Mouse (Mus musculus) lung, embryonic 16.5 days (tissue): ENCODE measurements around the gene Phlpp1. TPM values are rescaled to one million over a fixed set of nuclear protein-coding genes. Genes with fewer than 3 reads are reported as not detected.

Experiments
- ATAC-seq: fragments of 200-750 bp; cut with Nextera tagmentation; 2 replicates; pipeline ENCODE4 v1.8.0; 2017; ENCODE audit warnings: low read depth, mild to moderate bottlenecking, moderate library complexity
- H3K27ac ChIP-seq: fragments of 300-500 bp; sonication (generic); 2 replicates; pipeline ENCODE4 v1.5.1; 2014; ENCODE audit warnings: mild to moderate bottlenecking, control low read depth, low read length
- H3K27me3 ChIP-seq: fragments of 300-500 bp; sonication (generic); 2 replicates; pipeline ENCODE4 v1.6.1; 2014; ENCODE audit warnings: low read depth, low read length, mixed read lengths; ENCODE audit not compliant: control insufficient read depth, insufficient read depth
- H3K36me3 ChIP-seq: fragments of 300-500 bp; sonication (generic); 2 replicates; pipeline ENCODE4 v1.6.1; 2014; ENCODE audit warnings: low read length; ENCODE audit not compliant: control insufficient read depth, insufficient read depth
- H3K4me1 ChIP-seq: fragments of 300-500 bp; sonication (generic); replicated peaks from 2 replicates; pipeline ENCODE4 v1.6.1; 2014; ENCODE audit warnings: low read length, mixed read lengths; ENCODE audit not compliant: control insufficient read depth, insufficient read depth
- H3K4me2 ChIP-seq: fragments of 300-500 bp; sonication (generic); 2 replicates; pipeline ENCODE4 v1.6.1; 2014; ENCODE audit warnings: low read depth, low read length, control low read depth
- H3K4me3 ChIP-seq: fragments of 300-500 bp; sonication (generic); 2 replicates; pipeline ENCODE4 v1.5.1; 2014; ENCODE audit warnings: mild to moderate bottlenecking, low read length, control low read depth
- H3K9ac ChIP-seq: fragments of 300-500 bp; sonication (generic); 2 replicates; pipeline ENCODE4 v1.6.1; 2014; ENCODE audit warnings: low read length, control low read depth
- H3K9me3 ChIP-seq: fragments of 300-500 bp; sonication (generic); 2 replicates; pipeline ENCODE4 v1.6.1; 2016; ENCODE audit warnings: low read length; ENCODE audit not compliant: control insufficient read depth
- WGBS: fragments of 180-500 bp; shearing (Covaris S2); extraction: QIAGEN DNeasy Blood & Tissue Kit; methylation state at CpG from one replicate; pipeline ENCODE4 v1.1.7; 2014; 5-methylcytosine and 5-hydroxymethylcytosine counted together
- polyA plus RNA-seq: library from polyadenylated mRNA; unstranded; fragments of >200 nt; fragmentation: Nextera tagmentation; extraction: Ambion mirVana; gene quantifications from 2 replicates; pipeline ENCODE4 v1.2.1, GENCODE M21; 2015

Phlpp1 gene
- polyA plus RNA-seq, 1 experiment from 2014 or later, result 2.6 TPM

DNA sequence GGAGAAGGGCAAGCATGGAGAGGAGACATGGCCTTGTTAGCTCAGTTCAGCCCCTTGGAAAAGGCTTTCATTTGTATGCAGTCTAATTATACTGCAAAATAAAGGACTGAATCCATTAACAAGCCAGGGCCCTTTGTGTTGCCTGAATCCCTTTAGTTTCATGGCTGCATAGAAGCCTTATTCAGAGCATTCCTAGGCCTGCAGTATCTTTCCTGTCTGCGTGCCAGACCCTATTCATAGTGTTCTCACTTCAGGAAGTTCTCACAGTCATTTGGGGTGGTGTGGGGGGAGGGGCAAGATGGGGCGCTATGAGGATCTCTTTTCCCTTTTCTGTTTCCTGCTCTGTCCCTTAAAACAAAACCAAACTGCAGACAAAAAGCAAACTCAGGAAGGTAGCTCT lies 28.1 kb downstream of the Phlpp1 start:
- H3K27me3 ChIP-seq, result no peaks in the 10 kb centered on the region
- peak overlapping the region; percentile 65; the same call in 1 of the 2 replicates for H3K27ac ChIP-seq
- no peak overlapping the region for H3K4me2 ChIP-seq
- H3K4me1 ChIP-seq, result peaks cover 25% of the 10 kb centered on the region
- no peaks in the 10 kb centered on the region for H3K36me3 ChIP-seq
- WGBS, result 26% methylated on average over 2 of the region's 2 CpGs
- H3K4me3 ChIP-seq, result no peak overlapping the region
- no peak overlapping the region for H3K9ac ChIP-seq
- H3K9me3 ChIP-seq, result no peaks in the 10 kb centered on the region
- ATAC-seq, result peak; percentile 73

DNA sequence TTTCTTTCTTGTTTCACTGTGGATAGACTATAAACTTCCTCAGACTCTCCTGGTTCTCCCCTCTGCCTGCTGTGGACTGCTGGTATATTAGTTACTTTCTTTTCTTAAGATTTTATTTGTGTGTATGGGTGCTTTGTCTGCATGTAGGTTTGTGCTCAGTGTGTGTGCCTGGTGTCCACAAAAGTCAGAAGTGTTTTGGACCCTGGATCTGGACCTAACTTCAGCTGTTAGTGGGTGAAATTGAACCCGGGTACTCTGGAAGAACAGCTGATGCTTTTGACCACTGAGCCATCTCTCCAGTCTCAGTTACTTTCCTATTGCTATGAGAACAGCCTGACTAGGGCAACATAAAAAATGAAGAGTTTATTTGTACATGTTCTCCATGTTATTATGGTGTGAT lies 29.5 kb downstream of the Phlpp1 start:
- no peak overlapping the region for H3K4me2 ChIP-seq
- H3K4me1 ChIP-seq, result peaks cover 30% of the 10 kb centered on the region
- H3K4me3 ChIP-seq, result no peak overlapping the region
- 93% methylated on average over 1 of the region's 1 CpGs for WGBS
- H3K27ac ChIP-seq, result no peak overlapping the region
- H3K36me3 ChIP-seq, result no peaks in the 10 kb centered on the region
- H3K9me3 ChIP-seq, result no peaks in the 10 kb centered on the region
- no peak for ATAC-seq
- H3K9ac ChIP-seq, result no peak overlapping the region
- H3K27me3 ChIP-seq, result no peaks in the 10 kb centered on the region

DNA sequence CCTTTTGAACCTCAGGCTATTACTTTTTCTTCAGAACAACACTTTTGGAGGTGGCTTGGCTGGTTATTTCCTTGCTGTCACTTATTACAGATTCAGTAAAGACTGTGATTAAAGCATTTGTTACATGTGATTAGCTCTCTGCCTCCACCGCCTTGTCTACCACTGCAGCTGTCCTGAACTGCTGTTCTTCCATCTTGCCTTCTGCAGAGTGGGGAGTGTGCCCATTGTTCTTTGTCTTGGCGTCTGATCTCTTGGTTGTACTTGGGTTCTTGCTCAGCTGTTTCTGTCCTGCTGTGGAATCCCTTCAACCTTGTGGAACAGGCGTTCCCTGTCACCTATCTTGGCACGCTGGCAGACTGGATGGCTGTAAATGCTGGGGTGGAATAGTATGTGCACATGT lies 30.4 kb downstream of the Phlpp1 start:
- H3K9me3 ChIP-seq, result no peaks in the 10 kb centered on the region
- WGBS, result 75% methylated on average over 4 of the region's 4 CpGs
- ATAC-seq, result no peak
- H3K9ac ChIP-seq, result no peak overlapping the region
- no peaks in the 10 kb centered on the region for H3K36me3 ChIP-seq
- H3K27ac ChIP-seq, result no peak overlapping the region
- peaks cover 30% of the 10 kb centered on the region for H3K4me1 ChIP-seq
- H3K4me2 ChIP-seq, result no peak overlapping the region
- no peaks in the 10 kb centered on the region for H3K27me3 ChIP-seq
- no peak overlapping the region for H3K4me3 ChIP-seq

DNA sequence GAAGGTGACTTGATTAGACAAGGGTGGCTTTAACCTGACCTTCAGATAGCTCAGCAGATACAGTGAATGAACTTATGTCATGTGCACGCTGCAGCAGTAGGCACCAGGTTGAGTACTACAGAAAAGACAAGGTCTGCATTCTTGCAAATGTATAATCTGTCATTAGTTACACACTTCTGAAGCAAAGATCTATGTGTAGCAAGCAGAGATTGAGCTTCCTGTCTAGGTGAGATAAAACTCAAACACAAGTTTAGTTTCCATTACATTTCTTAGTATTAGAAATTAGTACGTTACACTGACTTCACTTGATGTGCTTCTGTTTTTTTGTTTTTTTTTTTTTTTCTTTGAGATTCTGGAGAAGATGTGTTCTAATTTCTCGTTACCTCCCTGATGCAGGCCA lies 32.4 kb downstream of the Phlpp1 start:
- Histone ChIP-seq H3K4me1 (peaks cover 28% of the 10 kb centered on the region), H3K4me2 (peak overlapping the region; percentile 24), H3K27ac (no peak overlapping the region; the same call in 1 of the 2 replicates), H3K9me3 (no peaks in the 10 kb centered on the region), H3K36me3 (no peaks in the 10 kb centered on the region), H3K4me3 (no peak overlapping the region), H3K9ac (no peak overlapping the region), H3K27me3 (no peaks in the 10 kb centered on the region)
- ATAC-seq, result no peak
- 45% methylated on average over 3 of the region's 3 CpGs for WGBS

DNA sequence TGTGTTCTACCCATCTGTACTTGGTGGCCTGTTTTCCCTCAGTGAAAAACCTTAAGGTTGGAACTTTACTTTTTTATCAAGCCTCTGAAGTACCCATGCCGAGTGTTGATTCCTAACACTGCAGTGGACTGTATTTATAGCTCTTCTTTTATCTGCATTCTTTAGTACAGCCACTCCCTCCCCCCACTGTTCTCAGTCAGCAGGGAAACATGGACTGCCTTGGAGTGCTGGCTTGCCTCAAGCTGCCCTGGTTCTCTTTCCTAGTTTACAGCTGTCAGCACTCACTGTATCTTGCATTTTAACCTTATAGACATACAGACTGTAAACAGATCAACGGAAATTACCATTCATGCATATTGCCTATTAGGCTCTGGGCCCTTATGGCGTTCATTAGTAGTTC lies 32.8 kb downstream of the Phlpp1 start:
- Histone ChIP-seq H3K4me2 (peak overlapping the region; percentile 24), H3K4me1 (peaks cover 25% of the 10 kb centered on the region), H3K36me3 (no peaks in the 10 kb centered on the region), H3K9me3 (no peaks in the 10 kb centered on the region), H3K27me3 (no peaks in the 10 kb centered on the region), H3K27ac (no peak overlapping the region; the same call in 1 of the 2 replicates), H3K4me3 (no peak overlapping the region), H3K9ac (no peak overlapping the region)
- 24% methylated on average over 3 of the region's 3 CpGs for WGBS
- peak; percentile 87 for ATAC-seq

DNA sequence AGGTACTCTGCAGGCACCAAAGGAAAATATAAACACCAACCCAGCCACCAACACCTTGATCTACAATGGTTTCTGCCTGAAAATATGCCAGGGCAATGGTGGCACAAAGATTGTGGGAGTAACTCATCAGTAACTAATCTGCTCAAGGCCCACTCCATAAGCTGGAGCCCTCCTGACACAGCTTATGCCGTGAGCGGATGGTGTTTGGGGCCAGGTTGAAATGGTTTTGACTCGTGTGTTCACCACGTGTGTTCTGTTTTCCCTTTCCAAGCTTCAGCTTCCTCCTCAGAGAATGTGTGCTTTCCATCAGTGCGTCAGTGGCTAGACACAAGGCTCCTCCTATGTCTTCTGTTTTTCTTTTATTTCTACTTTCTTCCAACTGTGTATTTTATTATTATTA lies 37.0 kb downstream of the Phlpp1 start:
- H3K9me3 ChIP-seq, result no peaks in the 10 kb centered on the region
- no peak for ATAC-seq
- H3K36me3 ChIP-seq, result no peaks in the 10 kb centered on the region
- H3K27me3 ChIP-seq, result no peaks in the 10 kb centered on the region
- H3K4me1 ChIP-seq, result peaks cover 16% of the 10 kb centered on the region
- H3K4me2 ChIP-seq, result no peak overlapping the region
- 76% methylated on average over 5 of the region's 5 CpGs for WGBS
- no peak overlapping the region for H3K9ac ChIP-seq
- H3K27ac ChIP-seq, result no peak overlapping the region
- no peak overlapping the region for H3K4me3 ChIP-seq

DNA sequence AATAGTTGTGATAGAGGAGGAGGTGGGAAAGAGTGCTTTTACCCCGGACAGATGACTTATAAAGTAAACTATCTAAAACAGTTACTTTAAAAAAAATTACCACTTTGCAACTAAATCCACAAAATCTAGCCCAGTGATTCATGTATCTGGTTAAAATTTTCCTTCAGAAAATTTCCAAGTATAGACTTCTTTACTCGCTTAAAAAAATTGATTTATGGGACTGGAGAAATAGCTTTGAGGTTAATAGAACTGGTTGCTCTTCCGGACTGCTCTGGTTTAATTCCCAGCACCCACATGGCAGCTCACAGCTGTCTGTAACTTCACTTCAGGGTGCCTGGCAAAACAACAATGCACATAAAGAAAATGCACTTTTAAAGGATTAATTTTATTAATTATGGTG lies 38.9 kb downstream of the Phlpp1 start:
- 64% methylated on average over 3 of the region's 3 CpGs for WGBS
- ATAC-seq, result no peak
- Histone ChIP-seq H3K4me3 (no peak overlapping the region), H3K9me3 (no peaks in the 10 kb centered on the region), H3K27ac (no peak overlapping the region), H3K27me3 (no peaks in the 10 kb centered on the region), H3K4me1 (0 out of 2 replicates have a peak, but pooled peaks cover 2% of the 10 kb centered on the region), H3K9ac (no peak overlapping the region), H3K36me3 (no peaks in the 10 kb centered on the region), H3K4me2 (no peak overlapping the region)

DNA sequence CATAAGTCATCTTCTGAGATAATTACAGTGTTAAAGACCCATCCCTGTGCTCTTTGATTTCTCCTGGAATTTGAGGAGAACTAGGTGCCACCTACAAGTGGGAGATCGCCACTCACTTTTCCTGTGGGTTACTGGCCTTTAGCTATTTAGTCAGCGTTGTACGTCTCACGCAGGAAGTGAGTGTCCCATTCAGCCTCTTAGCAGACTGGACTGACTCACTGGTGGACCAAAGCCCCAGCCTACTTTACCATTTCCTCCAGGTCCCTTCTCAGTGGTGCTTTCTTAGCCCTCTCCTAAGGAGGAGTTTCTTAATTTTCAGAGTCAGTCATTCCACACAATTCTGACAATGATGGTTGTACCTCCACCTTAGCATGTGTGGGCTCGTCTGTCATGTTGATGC lies 39.6 kb downstream of the Phlpp1 start:
- no peaks in the 10 kb centered on the region for H3K9me3 ChIP-seq
- 87% methylated on average over 5 of the region's 5 CpGs for WGBS
- 0 out of 2 replicates have a peak, but pooled peaks cover 2% of the 10 kb centered on the region for H3K4me1 ChIP-seq
- ATAC-seq, result no peak
- no peak overlapping the region for H3K27ac ChIP-seq
- H3K9ac ChIP-seq, result no peak overlapping the region
- no peaks in the 10 kb centered on the region for H3K36me3 ChIP-seq
- no peak overlapping the region for H3K4me3 ChIP-seq
- H3K4me2 ChIP-seq, result no peak overlapping the region
- H3K27me3 ChIP-seq, result no peaks in the 10 kb centered on the region

DNA sequence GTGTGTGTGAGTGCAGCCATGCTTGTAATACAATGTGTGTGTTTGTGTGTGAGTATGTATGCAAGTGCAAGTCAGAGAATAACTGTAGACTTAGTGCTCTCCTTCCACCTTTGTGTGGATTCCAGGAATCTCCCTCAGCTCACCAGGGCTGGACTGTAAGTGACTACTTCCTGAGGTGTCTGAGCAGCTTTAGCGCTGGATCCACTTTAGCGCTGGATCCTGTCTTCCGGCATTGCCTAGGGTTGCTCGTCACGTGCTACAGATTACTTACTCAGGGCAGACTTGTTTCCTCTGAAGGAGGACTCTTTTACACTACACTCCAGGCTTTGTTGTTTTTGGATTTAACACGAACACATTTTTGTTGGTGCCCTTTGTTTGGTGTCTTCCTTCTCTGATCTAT lies 48.9 kb downstream of the Phlpp1 start:
- ATAC-seq, result no peak
- H3K4me1 ChIP-seq, result no peaks in the 10 kb centered on the region
- H3K27me3 ChIP-seq, result no peaks in the 10 kb centered on the region
- WGBS, result 60% methylated on average over 6 of the region's 6 CpGs
- no peak overlapping the region for H3K4me3 ChIP-seq
- no peak overlapping the region for H3K9ac ChIP-seq
- no peak overlapping the region for H3K4me2 ChIP-seq
- H3K9me3 ChIP-seq, result 0 out of 2 replicates have a peak, but pooled peaks cover 2% of the 10 kb centered on the region
- H3K27ac ChIP-seq, result no peak overlapping the region
- H3K36me3 ChIP-seq, result no peaks in the 10 kb centered on the region

DNA sequence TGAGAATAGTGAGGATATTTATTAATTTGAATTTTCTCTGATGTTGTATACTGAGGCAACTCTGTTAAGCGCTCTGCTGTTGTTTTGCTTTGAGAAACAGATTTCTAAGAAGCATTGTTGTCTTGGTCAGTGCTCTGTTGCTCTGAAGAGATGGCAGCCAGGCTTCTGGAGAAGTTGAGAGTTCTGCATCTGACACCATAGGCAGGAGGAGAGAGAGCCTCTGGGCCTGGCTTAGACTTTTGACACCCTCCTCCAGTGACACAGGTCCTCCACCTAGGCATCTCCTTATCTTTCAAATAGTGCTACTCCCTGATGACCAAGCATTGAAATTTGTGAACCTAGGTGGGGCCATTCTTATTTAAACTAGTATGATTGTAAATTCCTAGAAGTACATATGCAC lies 49.8 kb downstream of the Phlpp1 start:
- Histone ChIP-seq H3K27me3 (no peaks in the 10 kb centered on the region), H3K4me3 (no peak overlapping the region), H3K27ac (no peak overlapping the region), H3K4me2 (no peak overlapping the region), H3K4me1 (no peaks in the 10 kb centered on the region), H3K9ac (no peak overlapping the region), H3K9me3 (0 out of 2 replicates have a peak, but pooled peaks cover 2% of the 10 kb centered on the region), H3K36me3 (no peaks in the 10 kb centered on the region)
- 84% methylated on average over 1 of the region's 1 CpGs for WGBS
- no peak for ATAC-seq
